Mouse (Mus musculus) urinary bladder, adult 2 months (tissue): ENCODE measurements around the gene Hoxa2. TPM values are rescaled to one million over a fixed set of nuclear protein-coding genes. Genes with fewer than 3 reads are reported as not detected.

ENCODE experiments used
- DNase-seq: peaks from one replicate; pipeline ENCODE4 v3.0.0; 2022; ENCODE audit warnings: low spot score
- polyA plus RNA-seq: library from polyadenylated mRNA; depleted of rRNA; stranded (reverse); fragments of >200 nt; gene quantifications from 2 replicates; pipeline ENCODE4 v1.2.3, GENCODE M21; 2012

Hoxa2 gene
- polyA plus RNA-seq, 1 experiment = 1.3 TPM

- no peak for DNase-seq
Observed at GRCm38 (mm10) chr6:52179690-52180089, 15.1 kb upstream of the Hoxa2 start.

DNA sequence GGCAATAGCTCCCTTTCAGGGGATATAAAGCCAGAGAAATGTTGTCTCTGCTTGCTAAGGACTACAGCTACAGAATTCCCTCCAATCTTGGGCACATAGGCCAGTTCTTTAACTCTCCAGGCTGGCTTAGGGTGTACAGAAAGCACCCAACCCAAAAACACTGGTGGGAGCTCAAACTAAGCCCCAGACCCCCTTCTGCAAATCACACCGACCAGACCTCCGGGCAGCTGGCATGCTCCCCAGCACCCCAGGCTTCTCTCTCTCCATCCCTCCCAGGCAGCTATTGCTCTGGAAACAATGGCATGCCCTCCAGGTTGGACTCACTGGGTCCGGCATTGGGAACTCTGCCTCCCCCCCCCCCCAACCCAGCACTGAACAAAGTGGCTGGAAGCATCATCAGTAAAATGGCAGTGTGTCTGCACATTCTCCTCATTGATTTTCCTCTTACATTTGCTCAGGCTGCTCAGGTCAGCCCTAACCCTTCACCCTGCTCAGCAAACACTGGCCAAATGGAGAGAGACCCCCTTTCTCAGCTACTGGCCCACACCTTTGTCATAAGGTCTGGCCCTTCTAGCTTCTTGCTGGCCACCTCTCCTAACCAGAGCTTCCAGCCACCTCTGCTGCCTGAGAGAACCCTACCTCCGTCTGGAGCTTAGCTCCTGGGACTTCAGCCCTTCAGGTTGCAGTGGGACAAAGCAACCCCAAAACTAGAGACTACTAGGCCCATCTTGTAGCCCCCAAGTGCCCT lies 14.5 kb upstream of the Hoxa2 start:
- no peak for DNase-seq

DNA sequence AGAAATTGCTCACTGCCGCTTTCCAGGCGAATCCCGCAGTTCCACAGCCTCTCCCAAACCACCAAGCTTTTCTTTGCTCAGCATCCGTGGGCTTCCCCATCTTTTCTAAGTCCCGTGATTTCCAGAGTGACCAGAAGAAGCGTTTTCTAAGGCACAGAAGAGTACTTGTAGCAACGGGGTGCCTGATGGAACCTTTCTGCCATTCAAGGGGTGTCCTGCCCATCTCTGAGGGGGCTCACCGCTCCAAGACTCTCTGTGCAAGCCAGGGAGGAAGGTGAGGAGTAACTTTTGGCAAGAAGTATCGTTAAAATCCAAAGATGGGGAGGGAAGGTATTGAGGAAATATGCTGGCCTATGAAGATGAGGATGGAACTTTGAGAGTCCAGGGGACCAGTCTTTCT lies 13.2 kb upstream of the Hoxa2 start:
- no peak for DNase-seq

GRCm38 (mm10) chr6:52177061-52177735 lies 12.6 kb upstream of the Hoxa2 start, which contains the start of gene 5730596B20Rik:
5730596B20Rik (plus strand) TSS chr6:52177498.
- DNase-seq = no peak

- no peak for DNase-seq
Observed at GRCm38 (mm10) chr6:52176391-52176790, 11.8 kb upstream of the Hoxa2 start.

GRCm38 (mm10) chr6:52175864-52176263 lies 11.2 kb upstream of the Hoxa2 start:
- no peak for DNase-seq

GRCm38 (mm10) chr6:52174968-52175751 lies 10.5 kb upstream of the Hoxa2 start:
- no peak for DNase-seq

- DNase-seq = no peak
Observed at GRCm38 (mm10) chr6:52173648-52174047, 9.0 kb upstream of the Hoxa2 start.

DNA sequence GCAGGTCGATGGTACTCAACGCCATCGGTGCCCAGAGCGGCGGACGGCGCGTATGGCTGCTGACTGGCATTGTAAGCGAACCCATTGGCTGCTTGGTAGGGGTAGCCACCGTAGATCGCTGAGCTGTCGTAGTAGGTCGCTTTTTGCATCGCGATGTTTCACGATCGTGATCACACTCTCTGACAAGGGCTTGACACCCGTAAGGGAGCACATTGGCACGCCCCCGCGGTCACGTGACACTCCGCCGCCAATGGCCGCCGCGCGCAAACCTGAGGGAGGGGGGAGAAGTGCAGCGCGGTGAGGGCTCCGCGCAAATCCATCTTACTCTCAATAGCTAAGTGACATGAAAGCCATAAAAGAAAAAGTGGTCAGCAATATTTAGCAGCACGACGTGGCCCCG lies 7.9 kb upstream of the Hoxa2 start:
- DNase-seq = peak; percentile 61

DNA sequence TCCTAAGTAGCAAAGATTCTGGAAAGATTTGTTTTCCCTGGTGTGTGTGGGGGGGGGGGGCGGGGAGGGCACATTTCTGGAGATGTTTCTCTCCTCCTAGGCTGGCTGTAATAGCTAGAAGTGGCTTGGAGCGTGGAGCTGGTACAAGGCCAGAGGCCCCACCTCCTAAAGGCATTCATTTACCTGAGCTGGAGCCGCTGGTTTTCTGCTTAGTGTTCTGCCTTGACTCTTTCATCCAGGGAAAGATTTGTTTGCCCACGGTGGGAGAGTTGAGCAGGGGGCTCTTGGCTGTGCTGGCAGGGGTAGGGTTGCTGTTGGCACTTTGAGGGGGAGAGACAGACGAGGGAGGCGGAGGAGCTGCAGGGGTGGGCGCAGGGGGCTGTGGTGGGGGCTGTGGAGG lies 7.3 kb upstream of the Hoxa2 start:
- no peak for DNase-seq

DNA sequence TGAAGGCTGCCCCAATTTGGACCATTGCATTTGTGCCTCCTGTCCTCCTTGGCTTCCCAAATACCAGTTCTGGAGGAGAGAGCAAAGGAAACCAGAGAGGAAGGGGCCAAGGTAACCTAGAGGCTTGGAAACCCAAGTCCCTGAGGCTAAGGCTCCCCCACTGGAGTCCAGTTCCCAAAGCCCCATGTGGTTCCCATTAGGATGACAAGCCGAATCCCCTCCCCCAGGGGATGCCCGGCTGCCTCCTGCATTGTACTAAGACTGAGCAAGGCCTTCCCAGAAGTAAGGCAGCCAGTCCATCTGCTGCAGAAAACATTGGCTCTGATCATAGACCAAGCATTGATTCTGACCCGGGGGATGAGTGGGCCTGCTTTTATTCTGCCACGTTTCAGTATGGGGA lies 6.7 kb upstream of the Hoxa2 start:
- DNase-seq = no peak

DNA sequence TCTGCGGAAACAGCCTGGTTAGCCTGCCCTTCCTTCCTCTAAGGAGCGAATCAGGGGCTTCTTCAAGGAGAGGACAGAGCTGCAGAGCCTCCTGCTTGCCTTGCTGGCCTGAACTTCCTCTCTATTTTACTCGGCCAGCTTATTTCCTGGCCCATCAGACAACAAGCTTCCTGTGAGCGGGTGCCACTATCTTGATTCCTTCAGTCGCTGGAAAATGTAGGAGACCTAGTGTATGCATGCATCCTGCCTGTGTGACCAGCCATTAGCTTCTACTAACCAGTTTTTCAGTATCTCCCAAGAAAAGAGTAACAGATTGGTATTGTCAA lies 6.2 kb upstream of the Hoxa2 start:
- DNase-seq = no peak

- DNase-seq = no peak
Observed at GRCm38 (mm10) chr6:52170166-52170897, 5.7 kb upstream of the Hoxa2 start.

GRCm38 (mm10) chr6:52169499-52170165 lies 5.0 kb upstream of the Hoxa2 start:
- DNase-seq = no peak

GRCm38 (mm10) chr6:52168191-52169055 lies 3.8 kb upstream of the Hoxa2 start:
- no peak for DNase-seq

GRCm38 (mm10) chr6:52167736-52168161 lies 3.1 kb upstream of the Hoxa2 start:
- DNase-seq = no peak

DNA sequence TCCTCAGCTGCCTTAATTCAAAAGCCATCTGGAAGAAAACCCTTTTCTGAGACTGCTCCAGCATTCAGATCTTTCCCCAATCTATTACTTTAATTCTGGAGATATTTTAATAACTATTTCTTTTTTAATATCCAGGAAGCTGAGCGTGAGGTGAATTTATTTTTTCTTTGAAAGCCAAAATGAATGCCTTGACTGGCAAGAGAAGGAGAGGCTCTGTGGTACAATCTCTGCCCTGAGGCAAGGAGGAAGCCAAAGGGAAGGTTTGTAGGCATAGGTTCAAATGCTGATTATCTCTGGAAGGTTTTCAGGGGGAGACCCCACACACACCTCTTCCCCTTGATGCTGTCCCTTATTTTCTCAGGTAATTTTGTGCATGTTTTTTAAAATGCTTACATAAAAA lies 2.5 kb upstream of the Hoxa2 start:
- no peak for DNase-seq

DNA sequence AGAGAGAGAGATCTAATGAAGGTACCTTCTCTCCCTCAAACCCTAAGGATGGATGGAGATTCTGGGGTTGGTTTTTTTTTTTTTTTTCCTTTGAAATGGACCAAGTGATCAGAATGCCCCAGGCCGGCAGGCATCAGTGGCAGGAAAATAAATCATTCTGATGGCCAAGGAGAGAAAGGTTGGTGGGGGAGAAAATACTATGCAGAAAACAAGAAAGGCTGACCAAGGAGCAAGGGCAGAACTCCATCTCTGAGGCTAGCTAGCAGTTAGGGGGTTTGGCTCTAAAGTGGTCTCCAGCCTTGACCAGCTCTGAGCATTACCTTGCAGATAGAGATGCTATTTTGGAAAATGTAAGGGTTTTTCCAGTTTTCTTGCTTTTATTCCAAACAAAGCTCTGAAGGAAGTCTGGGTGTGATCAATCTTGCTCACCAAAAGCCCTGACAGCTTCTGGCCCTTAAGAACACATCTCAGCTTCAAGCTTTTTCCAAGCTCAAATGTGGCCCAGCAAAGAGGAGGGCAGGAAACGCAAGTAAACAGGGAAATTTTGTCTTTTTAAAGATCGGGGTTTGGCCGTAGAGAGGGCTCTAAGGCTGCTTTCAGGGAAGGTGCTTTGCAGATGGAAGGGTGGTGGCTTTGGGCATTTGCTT lies 1.9 kb upstream of the Hoxa2 start:
- no peak for DNase-seq

DNA sequence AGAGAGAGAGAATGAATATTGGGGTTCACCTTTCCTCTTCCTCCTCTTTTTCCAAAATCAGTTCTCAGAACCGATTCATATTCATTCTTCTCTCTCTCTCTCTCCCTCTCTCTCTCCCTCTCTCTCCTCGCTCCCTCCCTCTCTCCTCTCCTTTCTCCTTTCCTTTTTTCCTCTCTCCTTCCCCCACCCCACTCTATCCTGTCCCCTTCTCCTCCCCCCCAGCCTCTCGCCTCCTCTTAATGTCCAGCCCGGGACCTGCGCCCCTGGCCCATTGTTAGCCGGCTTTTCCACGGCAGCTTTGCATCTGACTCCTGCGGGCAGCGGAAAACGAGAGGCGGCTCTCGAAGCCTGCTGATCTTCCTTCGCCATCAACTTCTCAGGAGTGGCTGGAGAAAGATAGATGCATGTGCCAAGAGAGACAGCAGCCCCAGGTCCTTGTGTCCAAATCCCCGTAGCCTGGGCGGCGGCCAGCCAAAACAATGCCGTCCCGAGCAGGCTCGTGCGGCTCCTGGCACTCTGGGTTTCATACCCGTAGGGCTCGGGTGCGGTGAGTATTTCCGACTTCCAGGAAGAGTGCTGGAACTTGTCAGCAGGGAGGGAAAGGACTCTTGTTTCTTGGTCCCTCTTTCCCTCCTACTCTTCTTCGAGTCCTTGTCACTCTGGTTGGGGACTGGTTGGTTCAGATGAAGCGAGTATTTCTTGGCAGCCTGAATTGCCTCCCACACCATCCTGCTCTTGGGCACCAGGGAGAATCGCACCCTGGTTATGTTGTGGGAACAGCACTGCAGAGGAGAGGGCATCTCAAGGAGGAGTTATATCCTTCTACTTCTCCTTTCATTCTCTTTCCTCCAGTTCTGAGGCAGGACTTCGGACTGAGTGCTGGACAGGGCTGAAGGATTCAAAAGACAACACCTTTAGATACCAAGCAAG lies 1.1 kb upstream of the Hoxa2 start:
- DNase-seq = no peak
